Mouse (Mus musculus): ENCODE results near the gene Ucp1.

- TF ChIP-seq ZC3H11A (IDR thresholded peaks at IDR 0.05; ENCODE audit: low read depth, low read length), result no peak
- no peak for TF ChIP-seq CTCF (conservative IDR thresholded peaks at IDR 0.05 in 1 of 2, IDR thresholded peaks at IDR 0.05 in 1 of 2; ENCODE audit: low read depth in 2 of 2, low read length in 2 of 2)
- TF ChIP-seq EP300 (IDR thresholded peaks at IDR 0.05; ENCODE audit: low read length), result no peak
These were observed 25.5 kb downstream of the Ucp1 start for GRCm38 (mm10) chr8:83315691-83316090.
